Mouse (Mus musculus): ENCODE results near the gene Necab2.

The Necab2 gene

GRCm38 (mm10) chr8:119427634-119428349, 18.7 kb upstream of the Necab2 start:
- no peak for DNase-seq (ENCODE audit: low read depth, low spot score)

- no peak for DNase-seq (ENCODE audit: low read depth, low spot score)
Observed at GRCm38 (mm10) chr8:119428350-119428740, 18.2 kb upstream of the Necab2 start.

- DNase-seq (ENCODE audit: low read depth, low spot score) = no peak
Observed at GRCm38 (mm10) chr8:119428766-119429327, 17.7 kb upstream of the Necab2 start.

GRCm38 (mm10) chr8:119429552-119429951, 17.0 kb upstream of the Necab2 start:
- no peak for DNase-seq (ENCODE audit: low read depth, low spot score)

GRCm38 (mm10) chr8:119430250-119430649, 16.3 kb upstream of the Necab2 start:
- no peak for DNase-seq (ENCODE audit: low read depth, low spot score)

- no peak for DNase-seq (ENCODE audit: low read depth, low spot score)
Observed at GRCm38 (mm10) chr8:119430690-119431089, 15.8 kb upstream of the Necab2 start.

- DNase-seq (ENCODE audit: low read depth, low spot score) = no peak
Observed at GRCm38 (mm10) chr8:119432372-119432771, 14.1 kb upstream of the Necab2 start.

- no peak for DNase-seq (ENCODE audit: low read depth, low spot score)
Observed at GRCm38 (mm10) chr8:119433582-119434174, 12.8 kb upstream of the Necab2 start, which contains the start of gene Osgin1. Osgin1 (plus strand) TSS chr8:119434124.

- no peak for DNase-seq (ENCODE audit: low read depth, low spot score)
Observed at GRCm38 (mm10) chr8:119434569-119434968, 11.9 kb upstream of the Necab2 start.

GRCm38 (mm10) chr8:119435527-119435926, 11.0 kb upstream of the Necab2 start:
- DNase-seq (ENCODE audit: low read depth, low spot score) = no peak

GRCm38 (mm10) chr8:119436331-119436730, 10.2 kb upstream of the Necab2 start:
- no peak for DNase-seq (ENCODE audit: low read depth, low spot score)

- DNase-seq (ENCODE audit: low read depth, low spot score) = no peak
Observed at GRCm38 (mm10) chr8:119436933-119437332, 9.6 kb upstream of the Necab2 start.

GRCm38 (mm10) chr8:119437506-119437905, 9.0 kb upstream of the Necab2 start:
- no peak for DNase-seq (ENCODE audit: low read depth, low spot score)

GRCm38 (mm10) chr8:119438876-119439275, 7.6 kb upstream of the Necab2 start:
- DNase-seq (ENCODE audit: low read depth, low spot score) = no peak

- no peak for DNase-seq (ENCODE audit: low read depth, low spot score)
Observed at GRCm38 (mm10) chr8:119439424-119439823, 7.1 kb upstream of the Necab2 start.

- no peak for DNase-seq (ENCODE audit: low read depth, low spot score)
Observed at GRCm38 (mm10) chr8:119439893-119440249, 6.6 kb upstream of the Necab2 start.

- peak; percentile 90 for DNase-seq (ENCODE audit: low read depth, low spot score)
Observed at GRCm38 (mm10) chr8:119440250-119440951, 6.1 kb upstream of the Necab2 start.

GRCm38 (mm10) chr8:119440952-119441270, 5.6 kb upstream of the Necab2 start:
- no peak for DNase-seq (ENCODE audit: low read depth, low spot score)

- DNase-seq (ENCODE audit: low read depth, low spot score) = no peak
Observed at GRCm38 (mm10) chr8:119442013-119442412, 4.5 kb upstream of the Necab2 start.

- DNase-seq (ENCODE audit: low read depth, low spot score) = no peak
Observed at GRCm38 (mm10) chr8:119442970-119443369, 3.5 kb upstream of the Necab2 start.

GRCm38 (mm10) chr8:119446990-119447780, 666 bp downstream of the Necab2 start:
- no peak for DNase-seq (ENCODE audit: low read depth, low spot score)

- DNase-seq (ENCODE audit: low read depth, low spot score) = no peak
Observed at GRCm38 (mm10) chr8:119447781-119448170, 1.3 kb downstream of the Necab2 start.
